Mouse (Mus musculus) G1E (cell line): ENCODE data around the gene Esrrb.

Experiments
- CTCF ChIP-seq: IDR thresholded peaks from 2 replicates; pipeline ENCODE4 v1.5.1; 2012; ENCODE audit warnings: low read depth, low read length, inconsistent platforms, mixed read lengths
- GATA1 ChIP-seq: IDR thresholded peaks from 2 replicates; pipeline ENCODE4 v1.6.1; 2012; ENCODE audit warnings: borderline replicate concordance, low read length, inconsistent platforms, mixed read lengths
- GATA2 ChIP-seq: IDR thresholded peaks from 2 replicates; pipeline ENCODE4 v1.6.1; 2012; ENCODE audit warnings: low read depth, low read length, inconsistent platforms, borderline replicate concordance

- TF ChIP-seq GATA2: no peak
- TF ChIP-seq CTCF: no peak
- no peak for TF ChIP-seq GATA1
These were observed 196.0 kb downstream of the Esrrb start for GRCm38 (mm10) chr12:86556796-86557517.
